Mouse (Mus musculus): ENCODE data around the gene Stam. TPM values are rescaled to one million over a fixed set of nuclear protein-coding genes. Genes with fewer than 3 reads are reported as not detected.

Gene Stam
- total RNA-seq, 2 experiments from 2014 or later = 30.6 to 51.3 TPM

- ATAC-seq (replicated peaks; ENCODE audit: poor library complexity, severe bottlenecking) = no peak
Measured at GRCm38 (mm10) chr2:14176460-14177193, 102.7 kb downstream of the Stam start.

- ATAC-seq (replicated peaks; ENCODE audit: poor library complexity, severe bottlenecking) = peak; percentile 85
Measured at GRCm38 (mm10) chr2:14184375-14184774, 110.5 kb downstream of the Stam start.

- 0 out of 2 replicates have a peak, but pooled peaks have one; percentile 19 for ATAC-seq (replicated peaks; ENCODE audit: poor library complexity, severe bottlenecking)
Measured at GRCm38 (mm10) chr2:14190684-14191083, 116.8 kb downstream of the Stam start.

GRCm38 (mm10) chr2:14191601-14192000, 117.7 kb downstream of the Stam start:
- ATAC-seq (replicated peaks; ENCODE audit: poor library complexity, severe bottlenecking) = peak; percentile 24

GRCm38 (mm10) chr2:14192046-14192445, 118.1 kb downstream of the Stam start:
- peak; percentile 98 for ATAC-seq (replicated peaks; ENCODE audit: poor library complexity, severe bottlenecking)

GRCm38 (mm10) chr2:14198325-14198903, 124.5 kb downstream of the Stam start:
- peak; percentile 31; the same call in 1 of the 2 replicates for ATAC-seq (replicated peaks; ENCODE audit: poor library complexity, severe bottlenecking)

Other genes with a start within 250 kb of the Stam start
- 41.7 and 46.3 TPM in 2 replicates for gene Hacd1, start 18.0 kb upstream of the Stam start, total RNA-seq (2014; fragmentation: Nextera tagmentation)
- gene Hacd1, start 18.0 kb upstream of the Stam start, total RNA-seq (2017) = 63.6 and 82.2 TPM in 2 replicates
- not detected in 2 replicates for gene Tmem236, start 100.4 kb downstream of the Stam start, total RNA-seq (2014; fragmentation: Nextera tagmentation)
- gene Tmem236, start 100.4 kb downstream of the Stam start, total RNA-seq (2017) = not detected in 2 replicates
- 0.88 and 1.4 TPM in 2 replicates for gene Mrc1, start 155.3 kb downstream of the Stam start, total RNA-seq (2014; fragmentation: Nextera tagmentation)
- gene Mrc1, start 155.3 kb downstream of the Stam start, total RNA-seq (2017) = 0.82 and 1.1 TPM in 2 replicates

Measured in granulocyte monocyte progenitor cell, adult 5-6 weeks (primary cell).